Mouse (Mus musculus) left cerebral cortex, adult 2 months (tissue): ENCODE measurements around the gene Camkk2. TPM values are rescaled to one million over a fixed set of nuclear protein-coding genes. Genes with fewer than 3 reads are reported as not detected.

Source experiments
- DNase-seq, 2 experiments: peaks; one replicate each; pipeline ENCODE4 v3.0.0; 2021 to 2022; ENCODE audit warnings: low spot score in 2 of 2, mixed read lengths in 1 of 2; ENCODE audit errors: extremely low spot score in 1 of 2
- H3K27ac ChIP-seq: fragments of 200-600 bp; 2 replicates; pipeline ENCODE4 v1.8.1; 2022
- H3K4me3 ChIP-seq: fragments of 200-600 bp; 2 replicates; pipeline ENCODE4 v1.8.1; 2022
- CTCF ChIP-seq: fragments of 200-600 bp; IDR thresholded peaks from 2 replicates; pipeline ENCODE4 v1.8.1; 2022; ENCODE audit warnings: antibody characterized with exemption, mild to moderate bottlenecking, moderate library complexity
- intact Hi-C: fragments of 180-260 bp; cut with DNase I; formaldehyde crosslinking; loops from one replicate; pipeline ENCODE4 v1.15.1; 2025
- total RNA-seq, 2 experiments: library from RNA; stranded (reverse); gene quantifications; 2 replicates each; pipeline ENCODE4 v1.2.3; 2021

Gene Camkk2
- total RNA-seq, 2 experiments from 2014 or later, result 238 to 248 TPM

GRCm38 (mm10) chr5:122778231-122779226 is 680 bp downstream of the Camkk2 start:
- Histone ChIP-seq H3K4me3 (peak overlapping the region; percentile 91), H3K27ac (peak overlapping the region; percentile 92)
- no peak for TF ChIP-seq CTCF
- peak; percentile 34 to 55 for DNase-seq
- intact Hi-C loops, result loop anchor here (5.0 kb wide), 2 partner anchors 126 to 276 kb away; partner anchors contain the start of gene Atp2a2

GRCm38 (mm10) chr5:122777322-122777721 is 1.9 kb downstream of the Camkk2 start:
- Histone ChIP-seq H3K27ac (peak overlapping the region; percentile 92), H3K4me3 (0 out of 2 replicates have a peak overlapping the region, but pooled peaks have one; percentile 91)
- no peak for TF ChIP-seq CTCF
- intact Hi-C loops, result loop anchor here (5.0 kb wide), 2 partner anchors 125 to 275 kb away; partner anchors contain the start of gene Atp2a2
- DNase-seq, result no peak

- intact Hi-C loops, result loop anchor here (5.0 kb wide), 2 partner anchors 123 to 273 kb away; partner anchors contain the start of gene Atp2a2
- DNase-seq, result no peak
- H3K27ac ChIP-seq, result peak overlapping the region; percentile 88
- peak overlapping the region; percentile 38 for H3K4me3 ChIP-seq
- TF ChIP-seq CTCF, result no peak
Observed at GRCm38 (mm10) chr5:122775646-122776286, 3.4 kb downstream of the Camkk2 start.

- intact Hi-C loops, result loop anchor here (5.0 kb wide), 2 partner anchors 123 to 273 kb away; partner anchors contain the start of gene Atp2a2
- H3K4me3 ChIP-seq, result peak overlapping the region; percentile 38
- no peak for TF ChIP-seq CTCF
- H3K27ac ChIP-seq, result peak overlapping the region; percentile 88
- DNase-seq, result peak; percentile 39 to 58
Observed at GRCm38 (mm10) chr5:122774743-122775611, 4.2 kb downstream of the Camkk2 start.

- intact Hi-C loops, result no loop called here
Observed at GRCm38 (mm10) chr5:122773756-122774155, 5.5 kb downstream of the Camkk2 start.

GRCm38 (mm10) chr5:122771428-122771827 is 7.8 kb downstream of the Camkk2 start:
- Histone ChIP-seq H3K4me3 (no peak overlapping the region), H3K27ac (no peak overlapping the region)
- intact Hi-C loops, result no loop called here
- no peak for DNase-seq
- no peak for TF ChIP-seq CTCF

More at GRCm38 (mm10) chr5:122773756-122774155, 5.5 kb downstream of the Camkk2 start:
- no peak for DNase-seq
- no peak overlapping the region for H3K4me3 ChIP-seq
- no peak for TF ChIP-seq CTCF
- no peak overlapping the region; the same call in 1 of the 2 replicates for H3K27ac ChIP-seq

GRCm38 (mm10) chr5:122770806-122771261 is 8.4 kb downstream of the Camkk2 start:
- intact Hi-C loops, result no loop called here
- no peak for DNase-seq
- no peak for TF ChIP-seq CTCF
- no peak overlapping the region for H3K4me3 ChIP-seq
- peak overlapping the region; percentile 68 for H3K27ac ChIP-seq

- DNase-seq, result no peak
- H3K4me3 ChIP-seq, result no peak overlapping the region
- intact Hi-C loops, result no loop called here
- peak overlapping the region; percentile 68 for H3K27ac ChIP-seq
- TF ChIP-seq CTCF, result no peak
Observed at GRCm38 (mm10) chr5:122770304-122770703, 8.9 kb downstream of the Camkk2 start.

GRCm38 (mm10) chr5:122769101-122769568 is 10.1 kb downstream of the Camkk2 start:
- Histone ChIP-seq H3K27ac (no peak overlapping the region), H3K4me3 (no peak overlapping the region)
- no peak for DNase-seq
- no peak for TF ChIP-seq CTCF
- intact Hi-C loops, result no loop called here

GRCm38 (mm10) chr5:122767283-122767682 is 11.9 kb downstream of the Camkk2 start:
- intact Hi-C loops, result no loop called here

GRCm38 (mm10) chr5:122764032-122764464 is 15.2 kb downstream of the Camkk2 start:
- no peak overlapping the region for H3K27ac ChIP-seq
- intact Hi-C loops, result no loop called here
- H3K4me3 ChIP-seq, result no peak overlapping the region
- DNase-seq, result no peak
- peak; percentile 49 for TF ChIP-seq CTCF

More at GRCm38 (mm10) chr5:122767283-122767682, 11.9 kb downstream of the Camkk2 start:
- TF ChIP-seq CTCF, result no peak
- no peak for DNase-seq
- no peak overlapping the region for H3K27ac ChIP-seq
- H3K4me3 ChIP-seq, result no peak overlapping the region
